Mouse (Mus musculus): ENCODE data around the gene Hmga2. TPM values are rescaled to one million over a fixed set of nuclear protein-coding genes. Genes with fewer than 3 reads are reported as not detected.
"Not testable (repeated sequence)": the region's sequence is repeated elsewhere in the genome, so short reads cannot be mapped to it uniquely, and the experiment has no call there.

The Hmga2 gene
- total RNA-seq, 2 experiments from 2014 or later = not detected

- intact Hi-C loops (cut with DNase I) = no loop called here
Measured at GRCm38 (mm10) chr10:120399846-120400510, 76.3 kb downstream of the Hmga2 start.

GRCm38 (mm10) chr10:120398745-120399144 is 77.5 kb downstream of the Hmga2 start:
- intact Hi-C loops (cut with DNase I) = no loop called here
- DNase-seq = no peak

More at GRCm38 (mm10) chr10:120399846-120400510, 76.3 kb downstream of the Hmga2 start:
- no peak for DNase-seq

GRCm38 (mm10) chr10:120397211-120397631 is 79.0 kb downstream of the Hmga2 start:
- intact Hi-C loops (cut with DNase I) = no loop called here
- no peak for DNase-seq

GRCm38 (mm10) chr10:120395550-120395949 is 80.7 kb downstream of the Hmga2 start:
- DNase-seq = no peak
- intact Hi-C loops (cut with DNase I) = no loop called here

- DNase-seq = no peak
- intact Hi-C loops (cut with DNase I) = no loop called here
Measured at GRCm38 (mm10) chr10:120394740-120395139, 81.5 kb downstream of the Hmga2 start.

GRCm38 (mm10) chr10:120391971-120392716 is 84.1 kb downstream of the Hmga2 start:
- DNase-seq = no peak
- intact Hi-C loops (cut with DNase I) = no loop called here

- intact Hi-C loops (cut with DNase I) = no loop called here
- DNase-seq = no peak
Measured at GRCm38 (mm10) chr10:120390912-120391835, 85.1 kb downstream of the Hmga2 start.

- intact Hi-C loops (cut with DNase I) = no loop called here
Measured at GRCm38 (mm10) chr10:120389707-120390106, 86.6 kb downstream of the Hmga2 start.

GRCm38 (mm10) chr10:120388966-120389365 is 87.3 kb downstream of the Hmga2 start:
- DNase-seq = no peak
- intact Hi-C loops (cut with DNase I) = no loop called here

More at GRCm38 (mm10) chr10:120389707-120390106, 86.6 kb downstream of the Hmga2 start:
- DNase-seq = no peak

GRCm38 (mm10) chr10:120388400-120388871 is 87.8 kb downstream of the Hmga2 start:
- intact Hi-C loops (cut with DNase I) = no loop called here
- DNase-seq = no peak

GRCm38 (mm10) chr10:120387105-120387504 is 89.2 kb downstream of the Hmga2 start:
- intact Hi-C loops (cut with DNase I) = no loop called here
- DNase-seq = no peak

- intact Hi-C loops (cut with DNase I) = no loop called here
Measured at GRCm38 (mm10) chr10:120384797-120385600, 91.3 kb downstream of the Hmga2 start.

GRCm38 (mm10) chr10:120384040-120384439 is 92.2 kb downstream of the Hmga2 start:
- no peak for DNase-seq
- intact Hi-C loops (cut with DNase I) = no loop called here

More at GRCm38 (mm10) chr10:120384797-120385600, 91.3 kb downstream of the Hmga2 start:
- peak; percentile 5 to 16 for DNase-seq

- DNase-seq = no peak
- intact Hi-C loops (cut with DNase I) = loop anchor here (5.0 kb wide), 1 partner anchor 100 kb away; the partner anchor contains the start of gene Hmga2
Measured at GRCm38 (mm10) chr10:120377795-120378194, 98.5 kb downstream of the Hmga2 start.

GRCm38 (mm10) chr10:120377327-120377752 is 98.9 kb downstream of the Hmga2 start:
- intact Hi-C loops (cut with DNase I) = loop anchor here (5.0 kb wide), 1 partner anchor 100 kb away; the partner anchor contains the start of gene Hmga2
- peak; percentile 69 to 83 for DNase-seq

- intact Hi-C loops (cut with DNase I) = loop anchor here (5.0 kb wide), 1 partner anchor 102 kb away; the partner anchor contains the start of gene Hmga2
- DNase-seq = no peak
Measured at GRCm38 (mm10) chr10:120375438-120375837, 100.8 kb downstream of the Hmga2 start.

- intact Hi-C loops (cut with DNase I) = no loop called here
- DNase-seq = no peak
Measured at GRCm38 (mm10) chr10:120371215-120371614, 105.1 kb downstream of the Hmga2 start.

- intact Hi-C loops (cut with DNase I) = no loop called here
- DNase-seq = no peak
Measured at GRCm38 (mm10) chr10:120369187-120369805, 107.0 kb downstream of the Hmga2 start.

GRCm38 (mm10) chr10:120366173-120366592 is 110.1 kb downstream of the Hmga2 start:
- intact Hi-C loops (cut with DNase I) = not testable (repeated sequence)

More at GRCm38 (mm10) chr10:120366173-120366592, 110.1 kb downstream of the Hmga2 start:
- DNase-seq = not testable (repeated sequence)
